Mouse (Mus musculus) heart, postnatal 36 days (tissue): ENCODE results near the gene Fabp1. TPM values are rescaled to one million over a fixed set of nuclear protein-coding genes. Genes with fewer than 3 reads are reported as not detected.

Experiments used
- DNase-seq, 2 experiments: peaks; one replicate each; pipeline ENCODE4 v3.0.0; 2021 to 2022
- intact Hi-C: fragments of 180-260 bp; cut with DNase I; formaldehyde crosslinking; loops from one replicate; pipeline ENCODE4 v1.15.1; 2025
- total RNA-seq, 2 experiments: library from RNA; stranded (reverse); gene quantifications; 2 replicates each; pipeline ENCODE4 v1.2.3; 2021

Gene Fabp1
- total RNA-seq, 2 experiments from 2014 or later = not detected

GRCm38 (mm10) chr6:71204166-71204565 lies 4.5 kb downstream of the Fabp1 start:
- intact Hi-C loops = no loop called here
- DNase-seq = no peak

DNA sequence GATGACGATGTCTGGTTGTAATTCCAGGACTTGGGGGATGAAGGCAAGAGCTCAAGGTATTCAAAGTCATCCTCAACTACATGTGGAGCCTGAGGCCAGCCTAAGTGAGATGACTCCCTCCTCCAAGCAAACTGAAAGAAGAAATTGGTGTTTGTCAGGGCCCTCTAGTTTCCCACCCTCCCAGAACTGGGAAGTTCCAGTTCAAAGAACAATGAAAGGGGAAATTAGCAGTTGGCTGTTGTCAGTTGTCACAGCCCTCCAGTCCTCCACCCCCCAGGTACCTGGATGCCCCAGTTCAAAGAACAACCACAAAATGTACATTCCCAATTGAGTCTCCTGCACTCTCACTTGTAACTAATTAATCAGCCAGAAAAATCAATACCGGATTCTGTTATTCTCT lies 9.1 kb downstream of the Fabp1 start:
- no peak for DNase-seq
- intact Hi-C loops = no loop called here

DNA sequence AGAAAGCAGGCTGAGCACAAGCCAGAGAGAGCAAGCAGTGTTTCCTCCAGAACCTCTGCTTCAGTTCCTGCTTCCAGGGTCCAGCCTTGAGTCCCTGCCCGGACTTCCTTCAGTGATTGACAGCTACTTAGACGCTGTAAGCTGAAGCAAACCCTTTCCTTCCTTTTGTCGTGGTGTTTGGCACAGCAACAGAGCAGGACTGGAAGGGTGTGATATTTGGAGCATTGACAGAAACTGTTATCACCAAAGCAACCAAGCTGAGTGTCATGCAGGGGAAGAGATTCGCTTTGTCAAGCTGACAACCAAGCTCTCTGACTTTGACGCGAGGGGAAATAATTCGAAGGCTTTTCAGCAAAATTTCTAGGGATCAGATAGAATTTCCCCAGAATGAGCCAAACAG lies 12.3 kb downstream of the Fabp1 start:
- DNase-seq = no peak
- intact Hi-C loops = no loop called here

DNA sequence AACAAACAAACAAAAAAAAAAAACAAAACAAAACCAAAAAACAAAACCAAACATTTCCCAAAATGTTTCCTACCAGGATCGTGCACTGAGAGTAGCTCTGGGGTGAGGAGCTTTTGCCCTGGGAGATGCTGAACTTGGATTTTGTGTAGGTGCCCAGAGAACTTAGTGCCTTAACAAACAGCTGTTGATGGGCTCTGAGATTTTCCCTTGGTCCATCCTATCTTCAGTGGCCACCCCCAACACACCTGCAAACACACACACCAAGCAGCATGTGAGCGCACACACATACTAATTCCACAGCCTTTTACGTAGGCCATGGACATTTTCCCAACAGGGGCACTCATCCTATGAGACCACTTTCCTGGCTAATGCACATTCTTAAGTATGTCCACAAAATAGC lies 12.8 kb downstream of the Fabp1 start:
- no peak for DNase-seq
- intact Hi-C loops = no loop called here

- no peak for DNase-seq
- intact Hi-C loops = no loop called here
Measured at GRCm38 (mm10) chr6:71221501-71221900, 21.9 kb downstream of the Fabp1 start.

DNA sequence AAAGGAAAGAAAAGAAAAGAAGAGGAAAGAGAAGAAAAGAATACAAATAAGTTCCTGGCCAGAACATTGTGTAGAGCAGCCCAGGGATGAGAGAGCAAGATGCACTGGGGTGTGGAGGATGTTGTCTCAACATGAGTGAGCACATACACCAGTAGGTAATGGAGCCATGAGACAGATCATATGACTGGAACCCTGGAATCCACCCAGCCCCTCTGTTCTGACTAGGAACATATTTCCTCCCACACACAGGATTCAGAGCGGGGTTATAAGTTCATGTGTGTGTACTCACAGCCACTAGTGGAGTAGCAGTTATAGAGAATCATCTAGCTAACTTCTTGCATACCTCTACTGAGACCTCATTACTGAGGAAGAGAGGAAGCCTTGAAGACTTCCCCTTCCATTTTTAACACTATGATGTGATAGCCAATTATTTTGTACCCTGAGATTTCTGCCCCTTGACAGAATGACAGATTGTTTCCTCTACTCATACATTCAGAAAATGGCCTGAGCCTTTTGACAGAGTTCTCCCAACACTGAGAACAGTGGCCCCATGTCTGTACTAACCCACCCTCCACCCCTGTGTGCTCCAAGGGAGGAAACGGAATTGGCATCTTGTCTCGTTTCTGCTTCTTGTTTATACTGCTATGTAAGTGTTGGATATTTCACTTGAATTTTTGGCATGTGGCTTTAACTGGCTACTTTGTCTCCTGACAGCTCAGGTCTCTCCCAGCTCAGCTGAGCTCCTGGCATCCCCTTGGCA lies 24.7 kb downstream of the Fabp1 start:
- intact Hi-C loops = no loop called here
- DNase-seq = no peak

GRCm38 (mm10) chr6:71226544-71226943 lies 26.9 kb downstream of the Fabp1 start:
- intact Hi-C loops = no loop called here
- DNase-seq = no peak

GRCm38 (mm10) chr6:71227157-71227770 lies 27.6 kb downstream of the Fabp1 start:
- DNase-seq = no peak
- intact Hi-C loops = no loop called here

GRCm38 (mm10) chr6:71235121-71235520 lies 35.5 kb downstream of the Fabp1 start:
- DNase-seq = no peak
- intact Hi-C loops = no loop called here

GRCm38 (mm10) chr6:71235944-71236343 lies 36.3 kb downstream of the Fabp1 start:
- intact Hi-C loops = no loop called here

DNA sequence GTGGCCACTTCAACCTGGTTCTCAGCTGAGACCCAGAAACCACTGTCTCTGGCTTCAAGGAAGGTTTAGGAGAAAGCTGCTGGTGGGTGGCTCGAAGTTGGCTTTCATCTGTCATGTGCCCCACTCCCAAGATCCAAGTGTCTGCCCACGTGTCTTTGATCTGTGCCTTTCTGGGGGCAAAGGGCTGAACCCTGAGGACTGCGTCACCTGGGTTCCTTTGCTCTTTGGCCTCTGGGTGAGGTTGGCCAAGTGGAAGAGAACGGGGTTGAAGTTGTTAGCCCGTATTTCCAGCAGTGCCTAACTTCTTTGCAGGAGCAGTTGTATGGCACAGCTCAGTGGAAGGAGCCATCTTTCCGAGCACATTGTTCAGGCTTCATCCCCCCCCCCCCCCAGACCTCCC lies 36.9 kb downstream of the Fabp1 start:
- intact Hi-C loops = no loop called here
- DNase-seq = no peak

More at GRCm38 (mm10) chr6:71235944-71236343, 36.3 kb downstream of the Fabp1 start:
- DNase-seq = no peak

DNA sequence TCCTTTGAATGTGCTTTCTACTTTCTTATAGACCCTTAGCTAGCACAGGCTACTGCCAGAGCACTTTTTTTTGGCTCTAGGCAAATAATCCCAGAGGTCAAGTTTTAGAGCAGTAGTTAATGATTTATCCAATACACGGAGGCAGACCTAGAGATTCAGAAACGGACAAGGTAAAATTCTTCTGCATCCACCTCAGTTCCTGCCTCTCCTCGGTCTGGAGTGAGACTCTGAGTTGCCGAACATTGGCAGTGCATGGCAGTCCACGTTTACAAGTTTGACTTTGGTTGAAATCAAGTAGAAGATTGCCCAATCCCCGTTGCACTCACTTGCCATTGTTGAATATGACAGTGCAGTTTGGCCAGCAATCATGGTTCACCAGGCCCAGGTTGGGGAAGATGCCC lies 37.4 kb downstream of the Fabp1 start:
- no peak for DNase-seq
- intact Hi-C loops = no loop called here

- no peak for DNase-seq
- intact Hi-C loops = no loop called here
Measured at GRCm38 (mm10) chr6:71239069-71239750, 39.6 kb downstream of the Fabp1 start.

DNA sequence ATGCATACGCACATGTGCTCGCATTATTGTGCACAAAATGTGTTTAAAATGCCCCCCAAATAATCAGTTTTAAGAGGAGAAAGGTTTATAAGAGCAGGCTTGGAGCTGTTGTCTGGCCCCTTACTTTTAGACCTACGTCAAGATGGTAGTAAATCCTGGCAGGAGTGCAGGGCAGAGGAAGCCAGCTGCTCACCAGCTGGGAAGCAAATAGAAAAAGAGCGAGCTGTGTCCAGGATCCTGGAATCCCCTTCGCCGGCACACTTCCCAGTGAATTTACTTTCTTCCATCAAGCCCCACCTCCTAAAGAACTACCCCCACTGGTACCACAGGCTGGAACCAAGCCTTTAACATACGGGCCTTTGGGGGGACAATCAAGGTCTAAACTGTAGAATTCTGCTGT lies 41.2 kb downstream of the Fabp1 start:
- intact Hi-C loops = no loop called here
- no peak for DNase-seq

- intact Hi-C loops = no loop called here
- DNase-seq = no peak
Measured at GRCm38 (mm10) chr6:71242811-71243210, 43.2 kb downstream of the Fabp1 start.

DNA sequence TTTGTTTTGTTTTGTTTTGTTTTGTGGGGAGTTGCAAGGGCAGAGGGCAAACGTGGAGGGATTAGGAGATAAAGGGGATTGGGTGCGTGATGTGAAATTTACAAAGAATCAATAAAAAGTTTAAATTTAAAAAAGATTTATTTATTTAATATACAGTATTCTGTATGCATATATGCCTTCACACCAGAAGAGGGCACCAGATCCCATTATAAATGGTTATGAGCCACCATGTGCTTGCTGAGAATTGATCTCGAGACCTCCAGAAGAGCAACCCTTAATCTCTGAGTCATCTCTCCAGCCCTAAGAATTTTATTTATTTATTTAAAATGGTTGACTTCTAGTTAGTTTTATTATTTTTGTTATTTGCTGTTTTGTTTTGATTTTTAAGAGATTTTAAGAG lies 43.6 kb downstream of the Fabp1 start:
- intact Hi-C loops = no loop called here
- DNase-seq = no peak

DNA sequence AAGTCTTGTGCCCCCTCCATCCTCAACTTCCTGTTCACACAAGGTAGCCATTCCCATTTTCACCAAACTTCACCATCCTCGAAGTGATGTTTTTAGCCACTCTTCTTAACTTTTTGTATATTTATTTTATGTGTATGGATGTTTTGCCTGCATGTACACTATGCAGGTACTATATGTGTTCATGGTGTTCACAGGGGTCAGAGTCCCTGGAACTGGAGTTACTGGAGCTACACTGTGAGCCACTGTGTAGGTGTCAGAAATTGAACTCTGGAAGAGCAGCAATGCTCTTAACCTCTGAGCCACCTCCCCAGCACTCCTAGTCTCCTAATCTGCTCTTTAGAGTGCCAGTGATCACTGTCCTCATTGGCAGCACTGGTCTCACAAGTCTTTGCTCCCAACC lies 48.8 kb downstream of the Fabp1 start:
- DNase-seq = no peak
- intact Hi-C loops = no loop called here

GRCm38 (mm10) chr6:71249615-71250014 lies 50.0 kb downstream of the Fabp1 start:
- intact Hi-C loops = no loop called here
- DNase-seq = no peak

DNA sequence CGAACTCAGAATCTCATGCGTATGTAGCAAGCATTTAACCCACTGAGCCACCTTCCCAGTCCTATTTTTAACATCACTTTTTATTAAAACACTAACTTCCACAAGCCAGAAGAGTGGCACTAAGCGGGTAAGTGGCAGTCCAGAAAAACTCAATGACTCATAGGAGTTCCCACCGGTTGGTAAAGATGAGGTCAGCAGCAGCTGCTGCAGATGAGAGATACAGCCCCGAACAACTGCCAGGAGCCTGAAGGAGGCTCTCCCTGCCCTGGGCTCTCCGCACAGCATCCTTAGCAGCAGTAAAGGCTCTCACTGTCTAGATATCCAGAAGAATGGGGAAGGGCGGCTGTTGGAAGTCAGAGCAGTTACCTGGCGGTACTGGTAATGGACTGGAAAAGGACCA lies 51.3 kb downstream of the Fabp1 start:
- intact Hi-C loops = no loop called here
- no peak for DNase-seq

DNA sequence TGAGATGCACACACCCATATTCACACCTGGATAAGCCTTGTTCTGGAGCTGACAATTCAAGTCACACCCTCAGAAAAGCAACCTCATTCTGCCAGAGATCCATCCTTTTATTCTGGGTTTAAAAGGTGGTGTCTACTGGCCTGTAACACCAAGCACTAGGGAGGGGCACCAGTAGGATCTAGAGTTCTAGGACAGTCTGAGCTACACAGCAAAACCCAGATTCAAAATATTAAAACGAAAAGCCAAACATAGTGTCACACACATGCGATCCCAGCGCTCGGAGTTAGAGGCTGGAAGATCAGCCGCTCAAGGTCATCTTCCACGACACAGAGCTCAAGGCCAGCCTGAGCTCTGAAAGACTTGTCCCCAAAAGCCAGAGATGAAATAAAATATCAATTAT lies 54.8 kb downstream of the Fabp1 start:
- DNase-seq = no peak
- intact Hi-C loops = no loop called here
